ENCODE assay signal across 27 mouse cellular contexts in genomic region chr2:145877191-145877590, GRCm38 (mm10). TPM values are rescaled to one million over a fixed set of nuclear protein-coding genes. Genes with fewer than 3 reads are reported as not detected.
"Had no signal": no experiment of that assay in that cellular context is flagged by ENCODE, and none has a peak within 500 bp of the region (broad histone marks: within the 10 kb centered on the region; RNA-seq: fewer than 3 reads in every experiment).

No protein-coding gene starts in this region.

- H3K27me3 ChIP-seq: heart, embryonic 12.5 days; hindbrain, embryonic 12.5 days; intestine, embryonic 15.5 days; limb, embryonic 13.5 days; limb, embryonic 15.5 days; liver, embryonic 13.5 days; liver, embryonic 15.5 days had no signal

- H3K4me1 ChIP-seq: hindbrain, embryonic 12.5 days; liver, embryonic 13.5 days; liver, embryonic 15.5 days had no signal

- ATAC-seq: hindbrain, embryonic 16.5 days; inflammation-experienced regulatory T-cells, adult 6 months; intestine, embryonic 15.5 days; intestine, postnatal 0 days had no signal

- DNase-seq: gastrocnemius, adult 2 months; gastrocnemius, postnatal 10 days; gastrocnemius, postnatal 25 days; heart, adult 2 months; heart, postnatal 10 days; heart, postnatal 4 days; kidney, adult 18-20 months; kidney, adult 8-10 months; kidney, postnatal 10 days; kidney, postnatal 25 days; kidney, postnatal 4 days; layer of hippocampus, postnatal 36 days; left cerebral cortex, postnatal 4 days; liver, embryonic 13.5 days had no signal

- H3K36me3 ChIP-seq: liver, embryonic 13.5 days; liver, embryonic 15.5 days had no signal

- H3K4me3 ChIP-seq: gastrocnemius, adult 2 months; heart, adult 2 months; heart, embryonic 12.5 days; hindbrain, embryonic 10.5 days; hindbrain, embryonic 12.5 days; intestine, embryonic 15.5 days; layer of hippocampus, adult 2 months; limb, embryonic 13.5 days; limb, embryonic 15.5 days; liver, embryonic 13.5 days; liver, embryonic 15.5 days had no signal

- H3K4me2 ChIP-seq: heart, embryonic 12.5 days; hindbrain, embryonic 12.5 days; hindbrain, embryonic 14.5 days; intestine, embryonic 15.5 days; limb, embryonic 13.5 days; limb, embryonic 15.5 days; liver, embryonic 13.5 days; liver, embryonic 15.5 days had no signal

- H3K27ac ChIP-seq: heart, adult 2 months; hindbrain, embryonic 10.5 days; hindbrain, embryonic 12.5 days; hindbrain, embryonic 14.5 days; intestine, embryonic 15.5 days; layer of hippocampus, adult 2 months; limb, embryonic 13.5 days; limb, embryonic 15.5 days; liver, embryonic 13.5 days; liver, embryonic 15.5 days had no signal

- H3K9ac ChIP-seq: heart, embryonic 12.5 days; hindbrain, embryonic 12.5 days; hindbrain, embryonic 14.5 days; intestine, embryonic 15.5 days; limb, embryonic 13.5 days; limb, embryonic 15.5 days; liver, embryonic 13.5 days; liver, embryonic 15.5 days had no signal

- H3K9me3 ChIP-seq: heart, embryonic 12.5 days; hindbrain, embryonic 12.5 days; intestine, embryonic 15.5 days; limb, embryonic 13.5 days; limb, embryonic 15.5 days; liver, embryonic 13.5 days; liver, embryonic 15.5 days had no signal

RNA-seq across cellular contexts. Expression of gene Cfap61, which starts 57.4 kb away (rescaled TPM):
- polyA plus RNA-seq: inflammation-experienced regulatory T-cells, adult 6 months; liver, adult 2 months; liver, embryonic 15.5 days had no signal
